Mouse (Mus musculus) right cerebral cortex, postnatal 4 days (tissue): ENCODE results near the gene Taar3.

Experiments used
- DNase-seq: peaks from one replicate; pipeline ENCODE4 v3.0.0-alpha.2; 2022

Gene Taar3

GRCm38 (mm10) chr10:23949508-23950005 is at the start of gene Taar3:
Taar3 (plus strand) TSS chr10:23949558.
- DNase-seq: peak; percentile 19

DNA sequence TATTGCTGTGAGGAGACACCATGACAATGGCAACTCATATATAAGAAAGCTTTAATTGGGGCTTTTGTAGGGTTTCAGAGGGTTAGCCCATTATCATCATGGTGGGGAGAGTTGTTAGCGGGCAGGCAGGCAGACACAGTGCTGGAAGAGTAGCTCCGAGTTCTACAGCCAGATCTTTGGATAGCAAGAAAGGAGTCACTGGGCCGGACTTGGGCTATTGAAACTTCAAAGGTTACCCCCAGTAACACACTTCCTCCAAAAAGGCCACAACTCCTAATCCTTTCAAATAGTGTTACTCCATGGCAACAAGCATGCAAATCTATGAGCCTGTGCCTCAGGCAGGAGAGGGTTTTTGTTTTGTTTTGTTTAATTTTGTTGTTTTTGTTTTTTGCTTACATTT is 48.2 kb upstream of the Taar3 start:
- no peak for DNase-seq

DNA sequence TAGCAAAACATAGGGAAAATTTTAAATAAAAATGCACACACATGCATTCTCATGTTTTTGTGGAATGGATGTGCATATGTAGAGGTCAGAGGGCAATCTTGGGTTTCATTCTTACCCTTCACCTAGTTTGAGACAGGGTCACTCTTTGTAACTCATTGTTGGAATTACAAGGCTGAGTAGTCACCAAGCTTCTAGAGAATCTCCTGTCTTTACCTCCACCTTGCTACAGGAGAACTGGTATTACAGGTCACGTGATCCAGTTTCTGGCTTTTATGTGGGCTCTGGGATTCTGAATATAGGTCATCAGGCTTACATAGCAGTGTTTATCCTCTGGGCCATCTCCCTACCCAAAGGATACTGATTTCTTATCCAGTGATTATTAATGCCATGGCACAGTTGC is 43.7 kb upstream of the Taar3 start:
- DNase-seq: no peak

DNA sequence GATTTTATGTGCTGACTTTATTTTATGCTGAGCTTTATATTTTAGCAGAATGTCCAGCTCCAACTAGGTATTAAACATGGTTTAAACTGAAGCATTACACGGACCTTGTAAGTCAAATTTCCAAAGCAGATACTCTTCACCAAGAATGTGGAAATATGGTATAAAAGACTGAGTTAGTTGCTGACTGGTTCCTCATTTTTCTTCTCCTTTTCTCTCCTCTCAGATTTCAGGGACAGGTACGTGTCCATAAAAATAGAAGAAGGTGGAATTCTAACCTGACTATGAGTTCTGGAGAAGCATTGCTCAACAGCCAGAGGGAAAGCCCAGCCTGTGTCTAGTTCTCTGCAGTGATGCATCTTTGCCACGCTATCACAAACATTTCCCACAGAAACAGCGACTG is 29.3 kb upstream of the Taar3 start, which contains the start of gene Taar1:
Gene Taar1 (plus strand): TSS at position 301 of the 400 bp plus-strand sequence.
- no peak for DNase-seq

GRCm38 (mm10) chr10:23922468-23922867 is 26.9 kb upstream of the Taar3 start:
- DNase-seq: no peak

DNA sequence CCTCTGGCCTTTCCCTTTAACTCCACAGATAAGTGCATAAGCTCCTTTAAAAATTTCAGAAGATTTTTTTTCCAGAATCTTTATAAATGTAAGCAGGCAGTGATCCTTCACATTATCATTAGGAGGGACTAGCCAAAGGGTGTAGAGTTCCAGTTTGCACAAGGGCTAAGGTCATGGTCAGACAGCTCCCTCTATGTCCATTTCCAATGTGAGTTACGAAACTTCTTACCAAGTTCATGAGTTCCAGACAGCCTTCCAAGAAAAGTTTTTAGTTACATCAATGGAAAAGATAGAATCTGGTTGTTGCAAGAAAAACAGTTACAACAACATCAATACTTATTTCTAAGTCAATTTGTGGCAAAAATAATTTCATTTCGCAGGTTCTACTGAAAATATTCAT is 25.4 kb upstream of the Taar3 start:
- no peak for DNase-seq

GRCm38 (mm10) chr10:23937613-23938012 is 11.7 kb upstream of the Taar3 start:
- DNase-seq: no peak

GRCm38 (mm10) chr10:23938312-23938711 is 11.0 kb upstream of the Taar3 start, which contains the start of gene Taar2:
Taar2 (plus strand) TSS chr10:23938572.
- DNase-seq: no peak

DNA sequence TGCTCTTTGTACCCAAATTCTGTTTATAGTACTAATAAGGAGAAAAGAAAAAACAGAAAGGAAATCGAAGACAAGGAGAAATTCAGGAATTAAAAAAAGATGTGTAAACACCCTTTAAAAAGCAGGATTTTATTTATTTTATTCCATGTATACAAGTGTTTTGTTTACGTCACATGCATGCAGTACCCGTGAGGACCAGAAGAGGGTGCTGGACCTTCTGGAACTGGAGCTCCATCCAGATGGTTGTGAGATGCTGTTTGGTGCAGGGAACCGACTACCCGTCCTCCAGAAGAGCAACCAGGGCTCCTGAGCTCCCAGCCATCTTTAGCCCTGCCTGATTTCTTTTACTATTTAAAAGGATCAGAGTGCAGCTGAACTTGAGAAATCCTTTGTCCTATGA is 6.9 kb upstream of the Taar3 start:
- DNase-seq: no peak

DNA sequence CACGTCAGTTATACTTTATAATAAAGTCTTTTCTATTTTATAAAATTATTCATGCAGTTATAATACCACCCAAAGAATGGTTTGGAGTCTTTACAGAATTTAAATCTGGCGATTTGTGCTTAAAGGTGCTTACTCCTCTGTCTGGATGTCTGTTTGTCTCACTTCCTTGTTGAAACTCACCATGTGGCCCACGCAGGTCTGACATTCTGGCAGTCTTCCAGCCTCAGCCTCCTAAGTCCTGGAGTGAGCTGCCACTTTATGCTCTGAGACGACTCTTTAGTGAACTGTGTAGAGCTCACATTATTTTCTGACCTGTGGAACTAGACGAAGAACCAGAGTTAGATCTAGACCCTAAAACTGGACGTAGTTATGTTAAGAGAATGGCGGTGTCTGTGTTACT is 1.3 kb upstream of the Taar3 start:
- no peak for DNase-seq

GRCm38 (mm10) chr10:23951714-23952113 is 2.4 kb downstream of the Taar3 start:
- DNase-seq: no peak

- no peak for DNase-seq
Observed at GRCm38 (mm10) chr10:23959071-23959470, 9.7 kb downstream of the Taar3 start.

- DNase-seq: no peak
Observed at GRCm38 (mm10) chr10:23960444-23960915, 11.1 kb downstream of the Taar3 start, which contains the start of gene Taar4. Taar4 (plus strand) TSS chr10:23960494.

- DNase-seq: no peak
Observed at GRCm38 (mm10) chr10:23963444-23963843, 14.1 kb downstream of the Taar3 start.

- no peak for DNase-seq
Observed at GRCm38 (mm10) chr10:23964921-23965610, 15.7 kb downstream of the Taar3 start.

DNA sequence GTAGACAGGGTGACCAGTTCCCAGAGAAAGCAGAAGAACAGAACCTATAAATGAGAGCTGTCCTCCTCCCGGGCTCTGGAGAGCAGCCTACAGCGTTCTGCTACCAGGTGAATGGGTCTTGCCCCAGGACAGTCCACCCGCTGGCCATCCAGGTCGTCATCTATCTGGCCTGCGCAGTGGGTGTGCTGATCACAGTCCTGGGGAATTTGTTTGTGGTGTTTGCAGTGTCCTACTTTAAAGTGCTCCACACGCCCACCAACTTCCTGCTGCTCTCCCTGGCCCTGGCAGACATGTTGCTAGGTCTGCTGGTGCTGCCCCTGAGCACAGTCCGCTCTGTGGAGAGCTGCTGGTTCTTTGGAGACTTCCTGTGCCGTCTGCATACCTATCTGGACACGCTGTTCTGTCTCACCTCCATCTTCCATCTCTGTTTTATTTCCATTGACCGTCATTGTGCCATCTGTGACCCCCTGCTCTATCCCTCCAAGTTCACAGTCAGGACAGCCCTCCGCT is 21.4 kb downstream of the Taar3 start, which contains the start of gene Taar5:
Gene Taar5 (plus strand): TSS at position 51 of the 510 bp plus-strand sequence.
- no peak for DNase-seq

- DNase-seq: no peak
Observed at GRCm38 (mm10) chr10:23971256-23971655, 21.9 kb downstream of the Taar3 start.

DNA sequence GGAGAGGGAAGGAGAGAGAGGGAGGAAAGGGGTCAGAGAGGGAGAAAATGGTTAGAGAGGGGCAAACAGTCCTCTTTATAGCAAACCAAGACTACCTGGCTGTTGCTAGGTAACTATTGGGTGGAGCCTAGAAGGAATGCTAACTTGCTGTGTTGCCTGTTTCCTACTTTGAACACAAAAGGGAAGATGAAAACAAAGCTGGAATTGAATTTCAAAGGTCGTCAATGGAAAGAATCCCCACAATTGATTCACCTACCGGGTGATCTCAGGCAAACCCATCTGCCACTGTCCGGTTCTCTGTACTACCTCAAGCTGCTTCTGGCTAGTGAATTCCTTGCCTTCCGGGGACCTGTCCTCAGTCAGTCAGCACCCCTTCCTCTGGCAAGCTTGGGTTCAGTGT is 28.6 kb downstream of the Taar3 start:
- no peak for DNase-seq

DNA sequence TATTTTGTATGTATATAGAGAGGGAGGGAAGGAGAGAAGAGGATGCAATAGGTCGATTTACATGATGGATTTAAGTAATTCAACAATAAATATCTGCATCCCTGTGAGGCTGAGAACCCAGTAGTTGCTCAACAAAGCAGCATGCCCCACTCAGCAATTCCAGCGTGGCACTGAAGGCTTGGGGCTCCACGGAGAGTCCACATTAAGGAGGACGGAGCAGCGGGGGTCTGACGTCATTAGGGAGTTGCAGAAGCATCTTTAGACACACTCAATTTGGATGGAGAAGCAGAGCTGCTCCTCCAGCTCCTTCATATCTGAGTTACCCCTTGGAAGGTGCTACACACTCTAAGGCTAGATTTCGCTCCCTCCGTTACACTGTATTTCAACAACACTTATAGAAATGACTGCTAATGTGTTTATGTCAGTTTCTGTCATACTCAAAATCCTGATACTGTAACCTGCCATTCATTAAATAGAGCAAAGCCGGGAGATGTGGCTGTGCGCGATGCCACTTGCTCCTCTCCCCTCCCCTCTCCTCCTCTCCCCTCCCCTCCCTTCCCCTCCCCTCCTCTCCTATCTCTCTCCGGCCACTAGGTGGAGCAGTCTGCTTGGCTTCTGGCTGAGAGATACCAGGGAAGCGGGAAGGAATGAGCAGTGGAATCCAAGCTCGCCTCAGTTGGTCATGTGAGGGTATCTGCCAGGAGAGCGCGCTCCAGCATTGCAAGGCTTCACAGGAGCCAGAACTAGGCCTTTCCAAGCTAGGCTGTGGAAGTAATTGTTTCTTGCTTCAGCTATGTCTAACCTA is 29.7 kb downstream of the Taar3 start:
- peak; percentile 71 for DNase-seq

GRCm38 (mm10) chr10:23985546-23985945 is 36.2 kb downstream of the Taar3 start, which contains the start of gene Taar6:
Taar6 (minus strand) TSS chr10:23985646.
- no peak for DNase-seq

GRCm38 (mm10) chr10:23986419-23986818 is 37.1 kb downstream of the Taar3 start:
- DNase-seq: no peak

DNA sequence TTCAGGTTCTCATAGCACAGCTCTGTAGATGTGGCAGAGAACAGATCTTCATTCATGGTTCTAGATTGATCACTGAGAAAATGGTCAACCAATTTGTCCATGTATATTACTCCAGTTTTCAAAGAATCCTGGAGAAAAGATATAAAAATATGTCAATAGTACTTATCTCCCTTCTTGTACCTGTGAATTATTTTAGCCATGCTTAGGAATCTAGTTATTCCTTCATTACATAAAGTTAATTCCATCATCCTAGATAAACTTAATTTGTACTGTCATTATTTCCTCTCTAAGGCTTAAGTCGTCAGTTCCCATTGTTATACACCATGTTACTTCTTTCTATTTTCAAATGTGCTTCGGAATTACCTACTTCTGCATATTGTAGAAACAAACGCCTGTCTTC is 44.0 kb downstream of the Taar3 start, which contains the start of gene Taar7a:
Gene Taar7a (minus strand): TSS at position 101 of the 400 bp plus-strand sequence.
- DNase-seq: no peak

GRCm38 (mm10) chr10:23999639-24000038 is 50.3 kb downstream of the Taar3 start, which contains the start of gene Taar7b:
Taar7b (plus strand) TSS chr10:23999939.
- no peak for DNase-seq
